Mouse (Mus musculus) embryonic facial prominence, embryonic 12.5 days (tissue): ENCODE measurements around the gene Pias4. TPM values are rescaled to one million over a fixed set of nuclear protein-coding genes. Genes with fewer than 3 reads are reported as not detected.
"Not testable (repeated sequence)": the region's sequence is repeated elsewhere in the genome, so short reads cannot be mapped to it uniquely, and the experiment has no call there.

Experiments used
- ATAC-seq: fragments of 200-750 bp; cut with Nextera tagmentation; 2 replicates; pipeline ENCODE4 v1.8.0; 2017; ENCODE audit not compliant: insufficient number of reproducible peaks, insufficient read depth, low FRiP score, low TSS enrichment
- H3K27ac ChIP-seq: fragments of 300-500 bp; sonication (generic); 2 replicates; pipeline ENCODE4 v1.5.1; 2016; ENCODE audit warnings: mild to moderate bottlenecking
- H3K27me3 ChIP-seq: fragments of 300-500 bp; sonication (generic); 2 replicates; pipeline ENCODE4 v1.6.1; 2016; ENCODE audit warnings: mild to moderate bottlenecking, moderate library complexity
- H3K36me3 ChIP-seq: fragments of 300-500 bp; sonication (generic); 2 replicates; pipeline ENCODE4 v1.6.1; 2016; ENCODE audit warnings: mild to moderate bottlenecking
- H3K4me1 ChIP-seq: fragments of 300-500 bp; sonication (generic); 2 replicates; pipeline ENCODE4 v1.6.1; 2016
- H3K4me2 ChIP-seq: fragments of 300-500 bp; sonication (generic); replicated peaks from 2 replicates; pipeline ENCODE4 v1.6.1; 2016; ENCODE audit warnings: mild to moderate bottlenecking, moderate library complexity
- H3K4me3 ChIP-seq: fragments of 300-500 bp; sonication (generic); 2 replicates; pipeline ENCODE4 v1.5.1; 2016; ENCODE audit warnings: mild to moderate bottlenecking
- H3K9ac ChIP-seq: fragments of 300-500 bp; sonication (generic); 2 replicates; pipeline ENCODE4 v1.6.1; 2016; ENCODE audit warnings: mild to moderate bottlenecking, moderate library complexity
- H3K9me3 ChIP-seq: fragments of 300-500 bp; sonication (generic); 2 replicates; pipeline ENCODE4 v1.6.1; 2016; ENCODE audit warnings: mild to moderate bottlenecking, moderate library complexity
- WGBS: fragments of 180-500 bp; shearing (Covaris S2); methylation state at CpG from one replicate; pipeline ENCODE4 v1.1.7; 2016; 5-methylcytosine and 5-hydroxymethylcytosine counted together
- polyA plus RNA-seq: library from polyadenylated mRNA; unstranded; fragments of >200 nt; fragmentation: Nextera tagmentation; extraction: Ambion mirVana; gene quantifications from 2 replicates; pipeline ENCODE4 v1.2.1, GENCODE M21; 2016

Gene Pias4
- 57.5 and 62.0 TPM in 2 replicates for polyA plus RNA-seq

GRCm38 (mm10) chr10:81167200-81168086 is at the start of gene Pias4:
TSS of gene Pias4 (minus strand) at chr10:81167923.
- under 1% methylated on average over 64 of the region's 64 CpGs for WGBS
- H3K4me2 ChIP-seq: peak within 1 kb of the TSS; percentile 90
- H3K4me1 ChIP-seq: peaks cover 15% of the 10 kb centered on the region
- peak within 1 kb of the TSS; percentile 84 for H3K27ac ChIP-seq
- H3K27me3 ChIP-seq: no peaks in the 10 kb centered on the region
- peak; percentile 70 for ATAC-seq
- peak within 1 kb of the TSS; percentile 88 for H3K9ac ChIP-seq
- peak within 1 kb of the TSS; percentile 99 for H3K4me3 ChIP-seq
- peaks cover 16% of the 10 kb centered on the region for H3K36me3 ChIP-seq
- no peaks in the 10 kb centered on the region for H3K9me3 ChIP-seq

- WGBS: 22% methylated on average over 1 of the region's 1 CpGs
- not testable (repeated sequence) for H3K4me2 ChIP-seq, ATAC-seq, H3K9me3 ChIP-seq, H3K27ac ChIP-seq, H3K36me3 ChIP-seq, H3K4me1 ChIP-seq, H3K27me3 ChIP-seq, H3K9ac ChIP-seq, H3K4me3 ChIP-seq
Observed at GRCm38 (mm10) chr10:81217267-81217666, 49.5 kb upstream of the Pias4 start.

GRCm38 (mm10) chr10:81216810-81217209 is 49.1 kb upstream of the Pias4 start:
- Histone ChIP-seq H3K4me3 (no peak overlapping the region), H3K4me2 (no peak overlapping the region), H3K9ac (no peak overlapping the region), H3K27ac (no peak overlapping the region), H3K4me1 (no peaks in the 10 kb centered on the region), H3K36me3 (no peaks in the 10 kb centered on the region), H3K27me3 (no peaks in the 10 kb centered on the region), H3K9me3 (peaks cover 3% of the 10 kb centered on the region; the same call in 1 of the 2 replicates)
- WGBS: 81% methylated on average over 6 of the region's 6 CpGs
- no peak for ATAC-seq

GRCm38 (mm10) chr10:81216260-81216659 is 48.5 kb upstream of the Pias4 start:
- Histone ChIP-seq H3K36me3 (no peaks in the 10 kb centered on the region), H3K9ac (no peak overlapping the region), H3K27ac (no peak overlapping the region), H3K9me3 (peaks cover 3% of the 10 kb centered on the region; the same call in 1 of the 2 replicates), H3K4me3 (no peak overlapping the region), H3K4me2 (no peak overlapping the region), H3K27me3 (no peaks in the 10 kb centered on the region), H3K4me1 (no peaks in the 10 kb centered on the region)
- 88% methylated on average over 6 of the region's 6 CpGs for WGBS
- no peak for ATAC-seq

GRCm38 (mm10) chr10:81210154-81210553 is 42.4 kb upstream of the Pias4 start:
- Histone ChIP-seq H3K9me3 (peaks cover 3% of the 10 kb centered on the region; the same call in 1 of the 2 replicates), H3K4me3 (no peak overlapping the region), H3K27me3 (no peaks in the 10 kb centered on the region), H3K9ac (no peak overlapping the region), H3K36me3 (no peaks in the 10 kb centered on the region), H3K4me2 (no peak overlapping the region), H3K27ac (no peak overlapping the region), H3K4me1 (no peaks in the 10 kb centered on the region)
- ATAC-seq: no peak
- 92% methylated on average over 5 of the region's 5 CpGs for WGBS

- no peaks in the 10 kb centered on the region for H3K36me3 ChIP-seq
- WGBS: 67% methylated on average over 4 of the region's 4 CpGs
Observed at GRCm38 (mm10) chr10:81204137-81204536, 36.4 kb upstream of the Pias4 start.

GRCm38 (mm10) chr10:81202978-81203720 is 35.4 kb upstream of the Pias4 start:
- Histone ChIP-seq H3K4me3 (no peak overlapping the region), H3K9ac (no peak overlapping the region), H3K4me1 (no peaks in the 10 kb centered on the region), H3K9me3 (no peaks in the 10 kb centered on the region), H3K4me2 (no peak overlapping the region), H3K36me3 (no peaks in the 10 kb centered on the region), H3K27me3 (0 out of 2 replicates have a peak, but pooled peaks cover 5% of the 10 kb centered on the region), H3K27ac (no peak overlapping the region)
- 64% methylated on average over 8 of the region's 8 CpGs for WGBS
- no peak for ATAC-seq

More at GRCm38 (mm10) chr10:81204137-81204536, 36.4 kb upstream of the Pias4 start:
- Histone ChIP-seq H3K9ac (no peak overlapping the region; the same call in 1 of the 2 replicates), H3K9me3 (no peaks in the 10 kb centered on the region), H3K27ac (no peak overlapping the region), H3K4me3 (no peak overlapping the region), H3K4me1 (no peaks in the 10 kb centered on the region), H3K4me2 (no peak overlapping the region), H3K27me3 (0 out of 2 replicates have a peak, but pooled peaks cover 2% of the 10 kb centered on the region)
- ATAC-seq: no peak

- no peaks in the 10 kb centered on the region for H3K36me3 ChIP-seq
- H3K9ac ChIP-seq: no peak within 1 kb of the TSS
- H3K4me3 ChIP-seq: no peak within 1 kb of the TSS
- ATAC-seq: no peak
- H3K27ac ChIP-seq: no peak within 1 kb of the TSS
- no peaks in the 10 kb centered on the region for H3K9me3 ChIP-seq
- whole genome bisulfite sequencing: 52% methylated on average over 13 of the region's 13 CpGs
- H3K27me3 ChIP-seq: peaks cover 10% of the 10 kb centered on the region
- no peak within 1 kb of the TSS for H3K4me2 ChIP-seq
- no peaks in the 10 kb centered on the region for H3K4me1 ChIP-seq
Observed at GRCm38 (mm10) chr10:81201807-81202758, 34.4 kb upstream of the Pias4 start, which contains the start of gene Nmrk2. TSS of gene Nmrk2 (minus strand) at chr10:81202051.

- ATAC-seq: no peak
- H3K36me3 ChIP-seq: no peaks in the 10 kb centered on the region
- no peak overlapping the region for H3K9ac ChIP-seq
- H3K27ac ChIP-seq: no peak overlapping the region
- H3K4me3 ChIP-seq: no peak overlapping the region
- H3K4me1 ChIP-seq: no peaks in the 10 kb centered on the region
- no peak overlapping the region for H3K4me2 ChIP-seq
- WGBS: 73% methylated on average over 20 of the region's 20 CpGs
- no peaks in the 10 kb centered on the region for H3K9me3 ChIP-seq
- H3K27me3 ChIP-seq: peaks cover 24% of the 10 kb centered on the region
Observed at GRCm38 (mm10) chr10:81200605-81201287, 33.0 kb upstream of the Pias4 start.

- 84% methylated on average over 13 of the region's 13 CpGs for WGBS
- Histone ChIP-seq H3K9me3 (no peaks in the 10 kb centered on the region), H3K27me3 (peaks cover 30% of the 10 kb centered on the region), H3K9ac (no peak overlapping the region), H3K4me1 (no peaks in the 10 kb centered on the region), H3K27ac (no peak overlapping the region), H3K4me2 (no peak overlapping the region), H3K36me3 (no peaks in the 10 kb centered on the region), H3K4me3 (no peak overlapping the region)
- ATAC-seq: no peak
Observed at GRCm38 (mm10) chr10:81200141-81200540, 32.4 kb upstream of the Pias4 start.
